Mouse (Mus musculus) bone marrow macrophage, adult 2 months (primary cell): ENCODE results near the gene Gm20695.

Experiments
- CTCF ChIP-seq: IDR thresholded peaks from 2 replicates; pipeline ENCODE4 v1.5.1; 2012; ENCODE audit warnings: low read depth, mild to moderate bottlenecking, low read length, moderate library complexity
- POLR2A ChIP-seq: IDR thresholded peaks from 2 replicates; pipeline ENCODE4 v1.6.1; 2012; ENCODE audit warnings: mild to moderate bottlenecking, low read depth, low read length, borderline replicate concordance

DNA sequence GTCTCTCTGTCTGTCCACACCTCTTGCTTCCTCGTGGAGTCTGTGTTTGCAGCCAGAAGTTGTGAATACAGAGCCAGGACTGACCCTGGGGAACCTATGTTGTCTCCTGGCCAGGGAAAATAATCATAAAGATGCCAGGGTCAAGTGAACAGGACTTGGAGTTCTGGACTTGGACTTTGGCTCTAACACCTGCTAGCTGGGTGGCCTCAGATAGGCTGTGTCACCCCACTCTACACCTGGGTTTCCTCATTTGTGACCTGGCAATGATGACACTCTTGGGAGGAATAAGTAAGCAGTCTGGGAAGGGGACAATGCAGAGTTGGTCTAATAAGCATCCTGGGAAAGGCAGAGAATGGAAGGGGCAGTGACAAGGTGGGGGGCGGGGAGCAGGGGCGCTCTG lies 81.1 kb downstream of the Gm20695 start:
- TF ChIP-seq CTCF: no peak
- TF ChIP-seq POLR2A: no peak
